Mouse (Mus musculus): ENCODE data around the gene Zfp692. TPM values are rescaled to one million over a fixed set of nuclear protein-coding genes. Genes with fewer than 3 reads are reported as not detected.
"Not testable (repeated sequence)": the region's sequence is repeated elsewhere in the genome, so short reads cannot be mapped to it uniquely, and the experiment has no call there.

The Zfp692 gene
- total and polyA plus RNA-seq, 3 experiments, result 14.5 to 17.5 (median 15.5) TPM

- H3K4me1 ChIP-seq (ENCODE audit: insufficient read depth, low read depth, low read length), result peaks cover 41% of the 10 kb centered on the region
- no peaks in the 10 kb centered on the region for H3K27me3 ChIP-seq (ENCODE audit: insufficient read depth, low read length)
- no peak for TF ChIP-seq POLR2AphosphoS5 (IDR thresholded peaks at IDR 0.05; ENCODE audit: insufficient replicate concordance, low read depth, low read length)
- TF ChIP-seq GATA2 (IDR thresholded peaks at IDR 0.05; ENCODE audit: borderline replicate concordance, low read depth, low read length), result no peak
- TF ChIP-seq CTCF (IDR thresholded peaks at IDR 0.05; ENCODE audit: low read depth, low read length), result no peak
- TF ChIP-seq TAL1 (conservative IDR thresholded peaks at IDR 0.05; ENCODE audit: low read depth, low read length), result no peak
- no peak for TF ChIP-seq GATA1 (IDR thresholded peaks at IDR 0.05; ENCODE audit: borderline replicate concordance, low read length)
- H3K36me3 ChIP-seq (replicated peaks), result peaks cover 10% of the 10 kb centered on the region
- no peak overlapping the region; the same call in 1 of the 2 replicates for H3K4me3 ChIP-seq (ENCODE audit: low read depth, low read length)
- no peaks in the 10 kb centered on the region for H3K9me3 ChIP-seq (replicated peaks)
- no peak for ATAC-seq (ENCODE audit: extremely low read depth, insufficient number of reproducible peaks, low FRiP score, poor library complexity, severe bottlenecking)
- no peak for DNase-seq (ENCODE audit: low spot score)
Observed at GRCm38 (mm10) chr11:58303594-58303993, 3.3 kb upstream of the Zfp692 start.

GRCm38 (mm10) chr11:58305299-58305698 lies 1.6 kb upstream of the Zfp692 start:
- DNase-seq (ENCODE audit: low spot score); ATAC-seq (ENCODE audit: extremely low read depth, insufficient number of reproducible peaks, low FRiP score, poor library complexity, severe bottlenecking); H3K9me3 ChIP-seq (replicated peaks); H3K27me3 ChIP-seq (ENCODE audit: insufficient read depth, low read length); H3K4me3 ChIP-seq (ENCODE audit: low read depth, low read length): not testable (repeated sequence)
- Histone ChIP-seq H3K4me1 (ENCODE audit: insufficient read depth, low read depth, low read length) (peaks cover 43% of the 10 kb centered on the region), H3K36me3 (replicated peaks) (peaks cover 27% of the 10 kb centered on the region)

- DNase-seq (ENCODE audit: low spot score), result peak; percentile 80
- Histone ChIP-seq H3K27me3 (ENCODE audit: insufficient read depth, low read length) (no peaks in the 10 kb centered on the region), H3K4me3 (ENCODE audit: low read depth, low read length) (peak overlapping the region; percentile 82), H3K4me1 (ENCODE audit: insufficient read depth, low read depth, low read length) (peaks cover 33% of the 10 kb centered on the region), H3K9me3 (replicated peaks) (no peaks in the 10 kb centered on the region), H3K36me3 (replicated peaks) (peaks cover 49% of the 10 kb centered on the region)
- peak; percentile 68 for ATAC-seq (ENCODE audit: extremely low read depth, insufficient number of reproducible peaks, low FRiP score, poor library complexity, severe bottlenecking)
- TF ChIP-seq GATA1 (IDR thresholded peaks at IDR 0.05; ENCODE audit: borderline replicate concordance, low read length) (no peak), TAL1 (conservative IDR thresholded peaks at IDR 0.05; ENCODE audit: low read depth, low read length) (no peak), CTCF (IDR thresholded peaks at IDR 0.05; ENCODE audit: low read depth, low read length) (no peak), POLR2AphosphoS5 (IDR thresholded peaks at IDR 0.05; ENCODE audit: insufficient replicate concordance, low read depth, low read length) (no peak), GATA2 (IDR thresholded peaks at IDR 0.05; ENCODE audit: borderline replicate concordance, low read depth, low read length) (no peak)
Observed at GRCm38 (mm10) chr11:58307411-58308080, 677 bp downstream of the Zfp692 start.

GRCm38 (mm10) chr11:58308661-58309060 lies 1.8 kb downstream of the Zfp692 start:
- H3K27me3 ChIP-seq (ENCODE audit: insufficient read depth, low read length), result no peaks in the 10 kb centered on the region
- ATAC-seq (ENCODE audit: extremely low read depth, insufficient number of reproducible peaks, low FRiP score, poor library complexity, severe bottlenecking) (no peak), DNase-seq (ENCODE audit: low spot score) (no peak)
- no peaks in the 10 kb centered on the region for H3K9me3 ChIP-seq (replicated peaks)
- no peak for TF ChIP-seq CTCF (IDR thresholded peaks at IDR 0.05; ENCODE audit: low read depth, low read length)
- TF ChIP-seq GATA2 (IDR thresholded peaks at IDR 0.05; ENCODE audit: borderline replicate concordance, low read depth, low read length), result no peak
- TF ChIP-seq TAL1 (conservative IDR thresholded peaks at IDR 0.05; ENCODE audit: low read depth, low read length), result no peak
- TF ChIP-seq GATA1 (IDR thresholded peaks at IDR 0.05; ENCODE audit: borderline replicate concordance, low read length), result no peak
- TF ChIP-seq POLR2AphosphoS5 (IDR thresholded peaks at IDR 0.05; ENCODE audit: insufficient replicate concordance, low read depth, low read length), result no peak
- no peak overlapping the region for H3K4me3 ChIP-seq (ENCODE audit: low read depth, low read length)
- peaks cover 26% of the 10 kb centered on the region for H3K4me1 ChIP-seq (ENCODE audit: insufficient read depth, low read depth, low read length)
- peaks cover 60% of the 10 kb centered on the region for H3K36me3 ChIP-seq (replicated peaks)

- H3K4me1 ChIP-seq (ENCODE audit: insufficient read depth, low read depth, low read length), result peaks cover 8% of the 10 kb centered on the region; the same call in 1 of the 2 replicates
- TF ChIP-seq GATA2 (IDR thresholded peaks at IDR 0.05; ENCODE audit: borderline replicate concordance, low read depth, low read length) (no peak), GATA1 (IDR thresholded peaks at IDR 0.05; ENCODE audit: borderline replicate concordance, low read length) (no peak), CTCF (IDR thresholded peaks at IDR 0.05; ENCODE audit: low read depth, low read length) (no peak), TAL1 (conservative IDR thresholded peaks at IDR 0.05; ENCODE audit: low read depth, low read length) (no peak), POLR2AphosphoS5 (IDR thresholded peaks at IDR 0.05; ENCODE audit: insufficient replicate concordance, low read depth, low read length) (no peak)
- H3K27me3 ChIP-seq (ENCODE audit: insufficient read depth, low read length), result no peaks in the 10 kb centered on the region; the same call in 1 of the 2 replicates
- ATAC-seq (ENCODE audit: extremely low read depth, insufficient number of reproducible peaks, low FRiP score, poor library complexity, severe bottlenecking) (no peak), DNase-seq (ENCODE audit: low spot score) (no peak)
- H3K36me3 ChIP-seq (replicated peaks), result peaks cover 99% of the 10 kb centered on the region
- no peaks in the 10 kb centered on the region for H3K9me3 ChIP-seq (replicated peaks)
- no peak overlapping the region for H3K4me3 ChIP-seq (ENCODE audit: low read depth, low read length)
Observed at GRCm38 (mm10) chr11:58314069-58314468, 7.2 kb downstream of the Zfp692 start.

- no peaks in the 10 kb centered on the region; the same call in 1 of the 2 replicates for H3K27me3 ChIP-seq (ENCODE audit: insufficient read depth, low read length)
- ATAC-seq (ENCODE audit: extremely low read depth, insufficient number of reproducible peaks, low FRiP score, poor library complexity, severe bottlenecking) (no peak), DNase-seq (ENCODE audit: low spot score) (no peak)
- H3K36me3 ChIP-seq (replicated peaks), result peaks cover 98% of the 10 kb centered on the region
- H3K4me3 ChIP-seq (ENCODE audit: low read depth, low read length), result no peak overlapping the region
- peaks cover 8% of the 10 kb centered on the region for H3K4me1 ChIP-seq (ENCODE audit: insufficient read depth, low read depth, low read length)
- no peaks in the 10 kb centered on the region for H3K9me3 ChIP-seq (replicated peaks)
- TF ChIP-seq GATA2 (IDR thresholded peaks at IDR 0.05; ENCODE audit: borderline replicate concordance, low read depth, low read length) (no peak), GATA1 (IDR thresholded peaks at IDR 0.05; ENCODE audit: borderline replicate concordance, low read length) (no peak), TAL1 (conservative IDR thresholded peaks at IDR 0.05; ENCODE audit: low read depth, low read length) (no peak)
Observed at GRCm38 (mm10) chr11:58315536-58316168, 8.8 kb downstream of the Zfp692 start.

Measured in G1E (cell line).